Mouse (Mus musculus): ENCODE data around the gene Olfr71.

Gene Olfr71

DNA sequence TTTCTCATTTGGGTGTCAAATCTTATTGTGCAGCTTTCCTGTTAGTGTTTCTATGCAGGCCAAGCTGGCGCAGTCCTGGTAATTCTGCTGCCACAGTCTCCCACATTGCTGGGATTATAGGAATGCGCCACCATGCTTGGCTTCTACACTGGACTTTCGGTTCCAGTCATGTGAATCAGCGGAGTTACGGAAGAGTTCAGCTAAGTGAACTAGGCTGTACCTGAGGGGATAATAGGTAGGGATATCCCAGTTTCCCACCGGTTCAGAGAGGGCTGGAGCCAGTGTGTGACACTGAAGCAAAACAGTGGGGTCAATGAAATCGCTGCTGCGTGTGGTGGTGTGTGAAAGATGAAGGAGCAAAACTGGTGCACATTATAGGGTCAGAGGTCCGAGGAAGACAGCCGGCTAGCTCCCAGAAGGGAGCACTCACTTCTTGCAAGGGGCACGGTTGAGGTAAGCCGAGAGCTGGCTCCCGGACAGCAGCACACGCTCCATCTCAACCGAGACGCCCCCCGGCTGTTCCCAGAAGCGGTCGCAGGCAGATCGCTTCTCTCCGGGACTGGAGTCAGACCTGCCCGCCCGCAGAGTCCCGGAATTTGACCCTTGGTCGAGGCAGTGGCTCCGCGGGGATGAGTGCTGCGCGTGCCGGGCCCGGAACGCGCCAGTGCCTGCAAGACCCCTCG is 54.3 kb downstream of the Olfr71 start:
- no peak for DNase-seq
